Mouse (Mus musculus) kidney, postnatal 0 days (tissue): ENCODE measurements around the gene Emx1. TPM values are rescaled to one million over a fixed set of nuclear protein-coding genes. Genes with fewer than 3 reads are reported as not detected.

Source experiments
- ATAC-seq: fragments of 200-750 bp; cut with Nextera tagmentation; replicated peaks from 2 replicates; pipeline ENCODE4 v1.8.0; 2017; ENCODE audit warnings: low read depth, moderate number of reproducible peaks, moderate TSS enrichment, moderate library complexity; ENCODE audit not compliant: low FRiP score
- DNase-seq: peaks from one replicate; pipeline ENCODE4 v3.0.0-alpha.2; 2016; ENCODE audit warnings: low spot score
- H3K27ac ChIP-seq: fragments of 300-500 bp; sonication (generic); 2 replicates; pipeline ENCODE4 v1.5.1; 2014; ENCODE audit warnings: mild to moderate bottlenecking
- H3K27me3 ChIP-seq: fragments of 300-500 bp; sonication (generic); 2 replicates; pipeline ENCODE4 v1.6.1; 2014; ENCODE audit warnings: low read length, mixed read lengths; ENCODE audit not compliant: insufficient read depth
- H3K36me3 ChIP-seq: fragments of 300-500 bp; sonication (generic); 2 replicates; pipeline ENCODE4 v1.6.1; 2014; ENCODE audit warnings: low read length, mixed read lengths; ENCODE audit not compliant: insufficient read depth
- H3K4me1 ChIP-seq: fragments of 300-500 bp; sonication (generic); replicated peaks from 2 replicates; pipeline ENCODE4 v1.6.1; 2014; ENCODE audit warnings: antibody characterized with exemption, low read length, mixed read lengths; ENCODE audit not compliant: insufficient read depth
- H3K4me2 ChIP-seq: fragments of 300-500 bp; sonication (generic); 2 replicates; pipeline ENCODE4 v1.6.1; 2014; ENCODE audit warnings: mild to moderate bottlenecking, low read length, moderate library complexity, mixed read lengths
- H3K4me3 ChIP-seq: fragments of 300-500 bp; sonication (generic); replicated peaks from 2 replicates; pipeline ENCODE4 v1.5.1; 2014; ENCODE audit warnings: low read depth, low read length
- H3K9ac ChIP-seq: fragments of 300-500 bp; sonication (generic); 2 replicates; pipeline ENCODE4 v1.6.1; 2014; ENCODE audit warnings: low read depth, low read length
- H3K9me3 ChIP-seq: fragments of 300-500 bp; sonication (generic); replicated peaks from 2 replicates; pipeline ENCODE4 v1.6.1; 2016; ENCODE audit warnings: low read length, inconsistent platforms, mixed read lengths
- CTCF ChIP-seq: IDR thresholded peaks from 2 replicates; pipeline ENCODE4 v1.5.1; 2016; ENCODE audit warnings: antibody characterized with exemption, low read depth, mild to moderate bottlenecking, moderate library complexity
- WGBS: fragments of 180-500 bp; shearing (Covaris S2); extraction: QIAGEN DNeasy Blood & Tissue Kit; methylation state at CpG from one replicate; pipeline ENCODE4 v1.1.7; 2014; 5-methylcytosine and 5-hydroxymethylcytosine counted together
- polyA plus RNA-seq: library from polyadenylated mRNA; unstranded; fragments of >200 nt; fragmentation: Nextera tagmentation; extraction: Ambion mirVana; gene quantifications from 2 replicates; pipeline ENCODE4 v1.2.1, GENCODE M21; 2015

Gene Emx1
- polyA plus RNA-seq, 1 experiment from 2014 or later: 40.2 TPM

GRCm38 (mm10) chr6:85193381-85194318, 6.4 kb downstream of the Emx1 start:
- no peak for ATAC-seq
- no peak for DNase-seq
- no peak overlapping the region for H3K4me3 ChIP-seq
- H3K27ac ChIP-seq: no peak overlapping the region
- peaks cover 6% of the 10 kb centered on the region; the same call in 1 of the 2 replicates for H3K4me1 ChIP-seq
- H3K9me3 ChIP-seq: no peaks in the 10 kb centered on the region
- peak overlapping the region; percentile 6; the same call in 1 of the 2 replicates for H3K4me2 ChIP-seq
- peaks cover 59% of the 10 kb centered on the region for H3K27me3 ChIP-seq
- H3K36me3 ChIP-seq: no peaks in the 10 kb centered on the region
- TF ChIP-seq CTCF: no peak
- no peak overlapping the region; the same call in 1 of the 2 replicates for H3K9ac ChIP-seq
- 15% methylated on average over 29 of the region's 29 CpGs for WGBS

- Histone ChIP-seq H3K27ac (no peak overlapping the region), H3K4me1 (no peaks in the 10 kb centered on the region), H3K9ac (no peak overlapping the region), H3K4me2 (no peak overlapping the region), H3K36me3 (no peaks in the 10 kb centered on the region), H3K4me3 (no peak overlapping the region), H3K27me3 (peaks cover 25% of the 10 kb centered on the region), H3K9me3 (no peaks in the 10 kb centered on the region)
- DNase-seq: no peak
- no peak for TF ChIP-seq CTCF
- no peak for ATAC-seq
- 43% methylated on average over 2 of the region's 2 CpGs for WGBS
Measured at GRCm38 (mm10) chr6:85197951-85198350, 10.7 kb downstream of the Emx1 start.

GRCm38 (mm10) chr6:85206182-85206938, 19.1 kb downstream of the Emx1 start:
- WGBS: 46% methylated on average over 16 of the region's 16 CpGs
- Histone ChIP-seq H3K36me3 (no peaks in the 10 kb centered on the region), H3K9me3 (no peaks in the 10 kb centered on the region), H3K27ac (no peak overlapping the region), H3K9ac (no peak overlapping the region), H3K4me1 (no peaks in the 10 kb centered on the region), H3K4me2 (no peak overlapping the region), H3K4me3 (no peak overlapping the region), H3K27me3 (no peaks in the 10 kb centered on the region)
- TF ChIP-seq CTCF: no peak
- ATAC-seq (no peak), DNase-seq (no peak)

GRCm38 (mm10) chr6:85206939-85207285, 19.7 kb downstream of the Emx1 start:
- 27% methylated on average over 15 of the region's 15 CpGs for WGBS
- no peak for TF ChIP-seq CTCF
- Histone ChIP-seq H3K9ac (no peak overlapping the region), H3K36me3 (no peaks in the 10 kb centered on the region), H3K27me3 (no peaks in the 10 kb centered on the region), H3K27ac (no peak overlapping the region), H3K4me2 (no peak overlapping the region), H3K4me3 (no peak overlapping the region), H3K4me1 (no peaks in the 10 kb centered on the region), H3K9me3 (no peaks in the 10 kb centered on the region)
- DNase-seq (no peak), ATAC-seq (no peak)

- H3K4me1 ChIP-seq: no peaks in the 10 kb centered on the region
- H3K27me3 ChIP-seq: no peaks in the 10 kb centered on the region
- no peaks in the 10 kb centered on the region for H3K36me3 ChIP-seq
- no peak overlapping the region for H3K4me2 ChIP-seq
- no peak for ATAC-seq
- H3K9ac ChIP-seq: no peak overlapping the region
- 61% methylated on average over 5 of the region's 5 CpGs for WGBS
- no peak overlapping the region for H3K4me3 ChIP-seq
- no peak for TF ChIP-seq CTCF
- H3K27ac ChIP-seq: no peak overlapping the region
- no peak for DNase-seq
- H3K9me3 ChIP-seq: no peaks in the 10 kb centered on the region
Measured at GRCm38 (mm10) chr6:85207345-85207744, 20.1 kb downstream of the Emx1 start.

GRCm38 (mm10) chr6:85209226-85209967, 22.2 kb downstream of the Emx1 start:
- Histone ChIP-seq H3K4me2 (no peak overlapping the region), H3K27ac (no peak overlapping the region), H3K36me3 (no peaks in the 10 kb centered on the region), H3K4me3 (no peak overlapping the region), H3K9me3 (no peaks in the 10 kb centered on the region), H3K4me1 (no peaks in the 10 kb centered on the region), H3K27me3 (no peaks in the 10 kb centered on the region), H3K9ac (no peak overlapping the region)
- TF ChIP-seq CTCF: no peak
- ATAC-seq: no peak
- 68% methylated on average over 9 of the region's 9 CpGs for WGBS
- no peak for DNase-seq
